Mouse (Mus musculus) embryonic facial prominence, embryonic 15.5 days (tissue): ENCODE data around the gene Poln. TPM values are rescaled to one million over a fixed set of nuclear protein-coding genes. Genes with fewer than 3 reads are reported as not detected.
A peak's percentile ranks its signal among the peaks of the same experiment; 100 is the strongest.

Source experiments
- ATAC-seq: fragments of 200-750 bp; cut with Nextera tagmentation; 2 replicates; pipeline ENCODE4 v1.8.0; 2017; ENCODE audit warnings: low read depth, moderate TSS enrichment; ENCODE audit not compliant: insufficient number of reproducible peaks, low FRiP score, low TSS enrichment
- H3K27ac ChIP-seq: fragments of 300-500 bp; sonication (generic); replicated peaks from 2 replicates; pipeline ENCODE4 v1.5.1; 2015; ENCODE audit warnings: mild to moderate bottlenecking, inconsistent platforms
- H3K27me3 ChIP-seq: fragments of 300-500 bp; sonication (generic); 2 replicates; pipeline ENCODE4 v1.6.1; 2015; ENCODE audit warnings: inconsistent platforms
- H3K36me3 ChIP-seq: fragments of 300-500 bp; sonication (generic); 2 replicates; pipeline ENCODE4 v1.6.1; 2015; ENCODE audit warnings: mild to moderate bottlenecking, inconsistent platforms
- H3K4me1 ChIP-seq: fragments of 300-500 bp; sonication (generic); 2 replicates; pipeline ENCODE4 v1.6.1; 2015; ENCODE audit warnings: inconsistent platforms
- H3K4me2 ChIP-seq: fragments of 300-500 bp; sonication (generic); replicated peaks from 2 replicates; pipeline ENCODE4 v1.6.1; 2015; ENCODE audit warnings: mild to moderate bottlenecking, inconsistent platforms
- H3K4me3 ChIP-seq: fragments of 300-500 bp; sonication (generic); replicated peaks from 2 replicates; pipeline ENCODE4 v1.5.1; 2015; ENCODE audit warnings: mild to moderate bottlenecking, inconsistent platforms
- H3K9ac ChIP-seq: fragments of 300-500 bp; sonication (generic); 2 replicates; pipeline ENCODE4 v1.6.1; 2015; ENCODE audit warnings: inconsistent platforms
- H3K9me3 ChIP-seq: fragments of 300-500 bp; sonication (generic); replicated peaks from 2 replicates; pipeline ENCODE4 v1.6.1; 2016; ENCODE audit warnings: inconsistent platforms
- WGBS: fragments of 180-500 bp; shearing (Covaris S2); methylation state at CpG from one replicate; pipeline ENCODE4 v1.1.7; 2015; 5-methylcytosine and 5-hydroxymethylcytosine counted together
- polyA plus RNA-seq: library from polyadenylated mRNA; unstranded; fragments of >200 nt; fragmentation: Nextera tagmentation; extraction: Ambion mirVana; gene quantifications from 2 replicates; pipeline ENCODE4 v1.2.1, GENCODE M21; 2015

Poln gene
- polyA plus RNA-seq, 1 experiment from 2014 or later: 3.4 TPM

DNA sequence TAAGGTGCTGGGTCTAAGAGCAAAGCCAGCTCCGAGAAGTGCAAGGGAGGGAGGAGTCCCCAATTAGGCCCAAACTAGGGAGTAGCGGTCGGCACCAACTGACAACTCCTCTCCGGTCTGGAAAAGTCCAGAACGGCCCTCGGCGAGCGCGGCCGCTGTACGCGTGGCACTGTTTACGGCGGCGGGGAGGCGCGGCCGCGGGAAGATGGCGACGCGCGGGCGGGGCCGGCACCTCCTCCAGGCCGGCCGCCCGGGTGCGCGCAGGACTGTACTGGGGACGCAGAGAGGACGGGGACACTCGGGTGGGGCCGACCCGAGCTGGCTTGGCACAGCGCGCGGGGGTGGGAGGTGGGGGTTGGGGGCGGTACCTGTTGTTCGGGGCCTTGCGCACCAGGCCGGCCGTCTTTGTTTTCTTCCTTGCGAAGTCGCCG, 17.7 kb upstream of the Poln start:
- Histone ChIP-seq H3K4me2 (peak overlapping the region; percentile 77), H3K4me1 (peaks cover 60% of the 10 kb centered on the region), H3K27ac (peak overlapping the region; percentile 94), H3K9me3 (no peaks in the 10 kb centered on the region), H3K9ac (peak overlapping the region; percentile 80), H3K36me3 (peaks cover 16% of the 10 kb centered on the region), H3K4me3 (peak overlapping the region; percentile 97), H3K27me3 (no peaks in the 10 kb centered on the region)
- under 1% methylated on average over 37 of the region's 46 CpGs for WGBS
- ATAC-seq: 0 out of 2 replicates have a peak, but pooled peaks have one; percentile 8

DNA sequence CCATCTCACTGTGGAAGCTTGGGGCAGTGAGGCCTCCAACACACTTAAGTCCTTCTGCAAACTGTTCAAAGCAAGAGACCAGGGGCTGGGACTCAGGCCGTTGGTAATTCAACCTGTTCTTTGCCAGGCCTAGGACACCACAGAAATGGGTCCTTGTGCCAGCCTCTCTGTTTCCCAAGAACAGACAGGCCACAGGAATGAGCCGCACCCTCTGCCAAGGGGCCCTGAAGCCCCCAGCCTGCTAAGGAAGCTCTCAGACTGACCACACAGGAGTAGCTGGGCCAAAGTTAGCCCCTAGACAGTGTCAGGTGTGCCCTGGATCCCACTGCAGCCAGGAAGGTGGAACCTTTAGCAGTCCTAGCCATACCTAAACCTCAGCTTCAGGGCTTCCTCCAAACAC, 17.1 kb upstream of the Poln start:
- no peak for ATAC-seq
- H3K9ac ChIP-seq: peak overlapping the region; percentile 80
- no peaks in the 10 kb centered on the region for H3K9me3 ChIP-seq
- peaks cover 62% of the 10 kb centered on the region for H3K4me1 ChIP-seq
- H3K27ac ChIP-seq: peak overlapping the region; percentile 94
- H3K4me3 ChIP-seq: peak overlapping the region; percentile 97
- H3K27me3 ChIP-seq: no peaks in the 10 kb centered on the region
- peak overlapping the region; percentile 77 for H3K4me2 ChIP-seq
- H3K36me3 ChIP-seq: peaks cover 18% of the 10 kb centered on the region
- 35% methylated on average over 2 of the region's 2 CpGs for WGBS

DNA sequence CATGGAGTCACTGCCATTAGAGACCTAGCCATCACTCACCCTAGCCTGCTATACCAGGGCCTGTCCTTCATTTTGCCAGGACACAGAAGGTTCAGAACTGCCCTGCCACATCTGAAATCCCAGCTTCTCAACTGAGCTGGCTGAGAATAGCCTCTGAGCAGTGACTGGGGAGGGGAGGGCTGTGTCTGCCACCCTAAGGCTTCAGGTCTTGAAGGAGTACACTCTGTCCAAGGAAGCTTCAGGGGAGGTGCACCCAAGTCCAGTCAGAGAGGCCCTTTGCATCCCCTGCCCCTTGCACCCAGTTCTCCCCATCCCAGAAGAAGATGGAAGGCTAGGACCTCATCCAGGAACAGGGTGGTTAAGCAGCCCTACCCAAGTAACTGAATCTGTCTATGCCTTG, 16.5 kb upstream of the Poln start:
- no peak for ATAC-seq
- H3K9me3 ChIP-seq: no peaks in the 10 kb centered on the region
- H3K27ac ChIP-seq: no peak overlapping the region; the same call in 1 of the 2 replicates
- H3K9ac ChIP-seq: peak overlapping the region; percentile 80
- H3K36me3 ChIP-seq: peaks cover 18% of the 10 kb centered on the region
- peak overlapping the region; percentile 77 for H3K4me2 ChIP-seq
- H3K4me1 ChIP-seq: peaks cover 62% of the 10 kb centered on the region
- peak overlapping the region; percentile 97 for H3K4me3 ChIP-seq
- H3K27me3 ChIP-seq: no peaks in the 10 kb centered on the region

DNA sequence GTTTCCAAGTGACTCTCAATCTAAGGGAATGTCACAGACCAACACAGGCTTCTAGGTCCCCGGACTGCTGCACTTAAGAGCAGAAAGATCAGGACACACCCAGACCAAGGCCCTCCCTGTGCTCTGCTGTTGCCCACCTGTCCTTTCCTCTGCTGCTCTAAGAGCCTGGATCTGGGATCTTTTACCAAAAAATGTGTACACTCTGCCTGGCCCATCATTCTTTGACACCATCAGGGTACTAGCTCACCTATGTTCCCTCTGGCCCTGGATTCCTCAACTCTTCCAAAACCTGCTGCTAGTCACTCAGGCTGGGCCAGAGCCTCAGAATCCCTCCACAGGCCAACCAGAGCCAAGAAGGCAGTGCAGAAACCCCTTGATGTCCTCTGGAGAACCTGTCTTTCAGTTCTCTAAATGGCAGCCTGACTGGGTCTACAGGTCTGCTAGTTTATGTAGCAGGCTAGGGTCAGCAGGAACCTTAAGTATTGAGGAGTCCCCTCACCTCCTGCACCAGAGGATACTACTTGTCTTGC, 15.9 kb upstream of the Poln start:
- no peak for ATAC-seq
- 80% methylated on average over 1 of the region's 1 CpGs for WGBS
- Histone ChIP-seq H3K36me3 (peaks cover 23% of the 10 kb centered on the region), H3K9ac (no peak overlapping the region), H3K4me2 (peak overlapping the region; percentile 77), H3K27me3 (no peaks in the 10 kb centered on the region), H3K9me3 (no peaks in the 10 kb centered on the region), H3K4me3 (peak overlapping the region; percentile 97), H3K27ac (no peak overlapping the region), H3K4me1 (peaks cover 62% of the 10 kb centered on the region)

DNA sequence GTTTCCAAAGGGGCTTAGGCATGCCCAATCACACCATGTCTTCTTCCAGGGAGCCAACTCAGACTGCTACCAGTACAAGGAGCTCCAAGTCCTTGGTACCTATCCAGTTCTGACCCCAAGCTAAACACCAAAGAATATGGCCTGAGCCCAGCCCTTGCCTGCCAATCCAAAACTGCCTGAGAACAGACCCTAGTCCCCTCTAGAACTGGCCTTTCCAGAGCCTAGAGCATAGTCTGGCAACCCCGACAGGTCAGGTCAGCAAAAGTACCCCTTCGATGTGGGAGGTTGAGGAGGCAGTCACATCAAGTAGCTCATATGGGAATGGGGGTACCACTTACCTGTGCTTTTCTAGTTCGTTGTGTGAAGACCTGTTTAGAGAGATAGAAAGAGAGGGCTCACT, 14.7 kb upstream of the Poln start:
- no peak overlapping the region for H3K9ac ChIP-seq
- H3K9me3 ChIP-seq: no peaks in the 10 kb centered on the region
- H3K4me3 ChIP-seq: no peak overlapping the region
- H3K4me2 ChIP-seq: no peak overlapping the region
- peaks cover 31% of the 10 kb centered on the region for H3K36me3 ChIP-seq
- no peak for ATAC-seq
- H3K4me1 ChIP-seq: peaks cover 55% of the 10 kb centered on the region
- WGBS: 93% methylated on average over 3 of the region's 3 CpGs
- no peak overlapping the region for H3K27ac ChIP-seq
- no peaks in the 10 kb centered on the region for H3K27me3 ChIP-seq

DNA sequence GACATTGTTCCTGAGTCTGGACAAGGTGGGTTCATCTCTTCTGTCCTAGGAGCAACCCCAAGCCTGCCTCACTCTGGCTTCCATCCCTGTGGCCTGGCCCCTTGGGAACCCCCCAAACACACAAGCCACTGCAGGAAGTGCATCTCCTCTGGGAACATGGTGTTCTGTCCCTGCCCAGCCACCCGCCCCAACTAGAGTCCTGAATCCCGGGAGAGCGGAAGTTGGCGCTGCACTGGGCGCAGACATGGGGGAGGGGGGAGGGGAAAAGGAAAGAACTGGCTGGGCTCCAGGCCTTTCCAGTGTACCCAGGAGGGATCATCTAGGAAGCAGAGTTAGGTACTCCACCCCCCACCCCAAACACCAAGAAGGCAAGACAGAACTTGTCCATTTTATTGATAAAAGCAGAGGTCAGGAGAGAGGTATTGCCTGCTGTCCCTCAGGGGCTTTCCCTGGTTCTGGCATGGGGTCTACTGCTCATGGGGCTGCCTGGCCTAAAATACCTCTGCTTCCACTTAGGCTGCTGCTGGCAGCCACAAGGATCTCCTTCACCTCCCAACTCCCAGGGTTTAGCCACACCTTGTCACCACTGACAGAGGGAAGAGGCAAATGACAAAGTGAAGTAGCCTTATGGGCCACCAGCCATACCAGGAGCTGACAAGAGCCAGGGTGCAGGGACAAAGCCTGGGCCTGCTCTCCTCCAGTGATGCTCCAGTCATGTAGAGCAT, 14.1 kb upstream of the Poln start:
- WGBS: 65% methylated on average over 5 of the region's 5 CpGs

DNA sequence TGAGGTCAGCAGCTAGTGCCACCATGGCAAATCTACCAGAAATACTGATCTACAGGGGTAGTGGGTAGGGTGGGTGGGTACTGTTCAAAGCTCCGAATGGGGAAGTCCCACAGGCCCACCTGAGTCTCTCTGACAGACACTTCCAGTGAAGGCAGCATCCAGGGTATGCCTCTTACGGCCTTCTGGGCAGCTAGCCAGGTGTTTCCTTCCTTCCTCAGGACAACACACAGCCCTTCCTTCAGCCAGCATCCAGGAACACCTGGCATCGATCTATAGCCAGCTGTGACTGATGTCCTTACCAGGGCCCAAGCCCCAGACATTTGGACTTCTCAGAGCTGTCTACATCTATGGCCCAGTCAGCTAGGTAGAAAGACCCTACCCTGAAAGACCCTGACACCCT, 13.2 kb upstream of the Poln start:
- H3K9me3 ChIP-seq: no peaks in the 10 kb centered on the region
- H3K4me3 ChIP-seq: no peak overlapping the region
- no peak overlapping the region for H3K27ac ChIP-seq
- peaks cover 44% of the 10 kb centered on the region for H3K36me3 ChIP-seq
- H3K9ac ChIP-seq: no peak overlapping the region
- H3K4me1 ChIP-seq: peaks cover 45% of the 10 kb centered on the region
- H3K4me2 ChIP-seq: no peak overlapping the region
- H3K27me3 ChIP-seq: no peaks in the 10 kb centered on the region
- ATAC-seq: no peak
- WGBS: 65% methylated on average over 3 of the region's 3 CpGs

More for the DNA sequence above, 14.1 kb upstream of the Poln start:
- ATAC-seq: no peak
- Histone ChIP-seq H3K4me3 (no peak overlapping the region), H3K4me2 (no peak overlapping the region), H3K9ac (no peak overlapping the region), H3K27ac (no peak overlapping the region), H3K9me3 (no peaks in the 10 kb centered on the region), H3K27me3 (no peaks in the 10 kb centered on the region), H3K4me1 (peaks cover 48% of the 10 kb centered on the region), H3K36me3 (peaks cover 37% of the 10 kb centered on the region)

DNA sequence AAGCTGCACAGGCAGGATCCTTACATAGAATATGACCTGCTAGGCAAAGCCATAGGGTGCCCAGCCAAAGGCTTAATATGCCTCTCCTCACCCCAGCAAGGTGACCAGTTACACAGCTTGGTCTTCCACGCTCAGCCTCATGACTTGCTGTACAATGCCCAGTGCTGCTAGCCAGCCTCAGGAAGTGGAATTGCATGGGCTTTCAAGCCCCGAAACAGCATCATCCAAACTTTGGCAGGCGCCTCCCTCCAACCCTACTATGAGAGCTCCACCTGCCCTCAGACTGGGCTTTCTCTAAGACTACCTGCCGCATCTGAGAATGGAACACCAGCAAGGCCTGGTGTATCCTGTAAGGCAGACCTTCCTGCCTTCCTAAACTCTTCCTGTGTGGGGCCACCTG, 8.6 kb upstream of the Poln start:
- Histone ChIP-seq H3K9me3 (no peaks in the 10 kb centered on the region), H3K4me2 (no peak overlapping the region), H3K27me3 (no peaks in the 10 kb centered on the region), H3K9ac (no peak overlapping the region), H3K4me1 (peaks cover 8% of the 10 kb centered on the region; the same call in 1 of the 2 replicates), H3K4me3 (no peak overlapping the region), H3K36me3 (peaks cover 78% of the 10 kb centered on the region), H3K27ac (no peak overlapping the region)
- ATAC-seq: no peak
- 89% methylated on average over 4 of the region's 4 CpGs for WGBS

DNA sequence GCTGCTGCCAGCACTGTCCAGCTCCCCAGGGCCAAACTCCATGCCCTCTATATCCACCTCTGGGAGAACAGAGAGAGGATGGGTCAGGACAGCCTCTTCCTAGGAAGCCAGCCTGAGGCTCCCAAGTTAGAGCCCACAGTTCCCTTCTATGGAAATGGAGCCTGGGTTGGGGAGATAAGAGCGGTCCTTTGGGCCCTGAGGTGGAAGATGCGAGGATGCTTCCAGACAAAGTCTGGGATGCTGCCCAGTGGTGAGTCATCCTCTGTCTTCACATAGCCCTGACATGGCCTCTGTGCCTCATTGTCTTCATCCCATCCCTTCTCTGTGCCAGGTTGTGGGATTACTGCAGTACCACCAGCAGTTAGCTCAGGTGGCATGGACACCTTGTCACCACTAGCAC, 7.8 kb upstream of the Poln start:
- Histone ChIP-seq H3K9ac (no peak overlapping the region), H3K36me3 (peaks cover 75% of the 10 kb centered on the region), H3K4me2 (no peak overlapping the region), H3K9me3 (no peaks in the 10 kb centered on the region), H3K4me1 (peaks cover 4% of the 10 kb centered on the region; the same call in 1 of the 2 replicates), H3K27me3 (no peaks in the 10 kb centered on the region), H3K4me3 (no peak overlapping the region), H3K27ac (no peak overlapping the region)
- no peak; the same call in 1 of the 2 replicates for ATAC-seq
- WGBS: 88% methylated on average over 2 of the region's 2 CpGs

DNA sequence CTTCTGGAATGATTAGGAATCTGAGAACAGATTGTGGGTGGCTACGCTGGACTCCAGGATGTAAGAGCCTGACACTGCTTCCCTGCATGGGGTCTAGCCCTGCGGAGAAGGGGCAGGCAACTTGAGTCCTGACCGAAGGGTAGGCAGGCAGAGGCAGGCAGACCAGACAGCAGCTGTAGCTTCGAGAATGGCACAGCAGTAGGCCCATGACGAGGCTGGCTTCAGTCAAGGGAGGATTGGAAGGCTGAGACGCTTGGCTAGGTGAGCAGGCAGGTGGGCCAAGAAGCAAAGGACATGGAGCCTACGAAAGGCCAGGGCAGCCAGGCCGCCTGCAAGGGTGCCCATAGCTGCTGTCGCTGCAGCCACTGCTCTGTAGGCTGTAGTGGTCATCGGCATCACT, 7.4 kb upstream of the Poln start:
- Histone ChIP-seq H3K36me3 (peaks cover 74% of the 10 kb centered on the region), H3K9me3 (no peaks in the 10 kb centered on the region), H3K27ac (no peak overlapping the region), H3K4me3 (no peak overlapping the region), H3K27me3 (no peaks in the 10 kb centered on the region), H3K4me2 (no peak overlapping the region), H3K4me1 (no peaks in the 10 kb centered on the region; the same call in 1 of the 2 replicates), H3K9ac (no peak overlapping the region)
- no peak for ATAC-seq
- WGBS: 75% methylated on average over 10 of the region's 10 CpGs

DNA sequence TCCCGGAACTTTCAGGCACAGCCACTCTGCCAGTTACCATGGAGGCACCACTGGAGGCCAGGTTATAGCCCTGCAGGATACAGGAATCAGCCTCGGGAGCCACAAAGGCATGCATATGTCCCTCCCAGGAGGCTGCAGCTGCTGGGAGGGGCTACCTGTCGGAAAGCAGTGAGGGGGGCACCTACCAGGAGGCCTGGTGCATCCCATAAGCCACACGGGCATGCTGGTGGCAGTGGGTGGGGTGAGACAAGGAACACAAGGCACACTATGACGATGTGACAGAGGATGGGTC, 6.1 kb upstream of the Poln start:
- Histone ChIP-seq H3K27me3 (no peaks in the 10 kb centered on the region), H3K27ac (no peak overlapping the region), H3K9me3 (no peaks in the 10 kb centered on the region), H3K4me3 (no peak overlapping the region), H3K36me3 (peaks cover 71% of the 10 kb centered on the region), H3K4me2 (no peak overlapping the region), H3K4me1 (no peaks in the 10 kb centered on the region), H3K9ac (no peak overlapping the region)
- WGBS: 34% methylated on average over 5 of the region's 5 CpGs
- ATAC-seq: no peak
